Mouse (Mus musculus) induced T-regulatory cell, adult 2 months (primary cell): ENCODE measurements at regions not wholly inside any gene's neighbourhood (a gene's known extent, or its start where the extent isn't known, plus 50 kb on each side); places are given as distances from the start of the nearest gene placed in this dataset.

Experiments
- DNase-seq: peaks from one replicate; pipeline ENCODE4 v3.0.0-alpha.2; 2012; ENCODE audit warnings: low read depth

- DNase-seq, result no peak
Observed at GRCm38 (mm10) chr15:51646304-51646703, 2238.4 kb upstream of the Gm7489 start.

GRCm38 (mm10) chr15:51652497-51652896 lies 2232.2 kb upstream of the Gm7489 start:
- DNase-seq, result no peak

- no peak for DNase-seq
Observed at GRCm38 (mm10) chr15:51657621-51658020, 2227.1 kb upstream of the Gm7489 start.

- no peak for DNase-seq
Observed at GRCm38 (mm10) chr15:51668340-51668739, 2216.4 kb upstream of the Gm7489 start.

GRCm38 (mm10) chr15:51671667-51672372 lies 2212.9 kb upstream of the Gm7489 start:
- no peak for DNase-seq

GRCm38 (mm10) chr15:51673483-51673882 lies 2211.2 kb upstream of the Gm7489 start:
- no peak for DNase-seq

- DNase-seq, result no peak
Observed at GRCm38 (mm10) chr15:51675291-51675690, 2209.4 kb upstream of the Gm7489 start.

- DNase-seq, result no peak
Observed at GRCm38 (mm10) chr15:51676694-51677093, 2208.0 kb upstream of the Gm7489 start.

- no peak for DNase-seq
Observed at GRCm38 (mm10) chr15:51677266-51677665, 2207.4 kb upstream of the Gm7489 start.

- no peak for DNase-seq
Observed at GRCm38 (mm10) chr15:51679186-51679902, 2205.4 kb upstream of the Gm7489 start.

- no peak for DNase-seq
Observed at GRCm38 (mm10) chr15:51680494-51680893, 2204.2 kb upstream of the Gm7489 start.

GRCm38 (mm10) chr15:51681191-51681590 lies 2203.5 kb upstream of the Gm7489 start:
- DNase-seq, result no peak

- DNase-seq, result no peak
Observed at GRCm38 (mm10) chr15:51682331-51682730, 2202.4 kb upstream of the Gm7489 start.

- no peak for DNase-seq
Observed at GRCm38 (mm10) chr15:51687007-51687540, 2197.6 kb upstream of the Gm7489 start.

- DNase-seq, result no peak
Observed at GRCm38 (mm10) chr15:51689498-51689897, 2195.2 kb upstream of the Gm7489 start.

- no peak for DNase-seq
Observed at GRCm38 (mm10) chr15:51692671-51693070, 2192.0 kb upstream of the Gm7489 start.

- DNase-seq, result peak; percentile 66
Observed at GRCm38 (mm10) chr15:51696344-51697016, 2188.2 kb upstream of the Gm7489 start.

- DNase-seq, result no peak
Observed at GRCm38 (mm10) chr15:51704198-51704597, 2180.5 kb upstream of the Gm7489 start.

- no peak for DNase-seq
Observed at GRCm38 (mm10) chr15:51709871-51710655, 2174.6 kb upstream of the Gm7489 start.

GRCm38 (mm10) chr15:51720873-51721308 lies 2163.8 kb upstream of the Gm7489 start:
- DNase-seq, result no peak

- DNase-seq, result no peak
Observed at GRCm38 (mm10) chr15:51721363-51721762, 2163.3 kb upstream of the Gm7489 start.

GRCm38 (mm10) chr15:51724127-51724526 lies 2160.6 kb upstream of the Gm7489 start:
- peak; percentile 39 for DNase-seq
